Mouse (Mus musculus) hindbrain, embryonic 13.5 days (tissue): ENCODE measurements around the gene Ccdc78. TPM values are rescaled to one million over a fixed set of nuclear protein-coding genes. Genes with fewer than 3 reads are reported as not detected.

Source experiments
- ATAC-seq: fragments of 200-750 bp; cut with Nextera tagmentation; 2 replicates; pipeline ENCODE4 v1.8.0; 2017; ENCODE audit warnings: moderate TSS enrichment; ENCODE audit not compliant: low FRiP score
- H3K27ac ChIP-seq: fragments of 300-500 bp; sonication (generic); 2 replicates; pipeline ENCODE4 v1.5.1; 2015; ENCODE audit warnings: inconsistent platforms, mild to moderate bottlenecking, moderate library complexity
- H3K27me3 ChIP-seq: fragments of 300-500 bp; sonication (generic); 2 replicates; pipeline ENCODE4 v1.6.1; 2015; ENCODE audit warnings: mild to moderate bottlenecking, inconsistent platforms
- H3K36me3 ChIP-seq: fragments of 300-500 bp; sonication (generic); 2 replicates; pipeline ENCODE4 v1.6.1; 2015; ENCODE audit warnings: mild to moderate bottlenecking, inconsistent platforms
- H3K4me1 ChIP-seq: fragments of 300-500 bp; sonication (generic); replicated peaks from 2 replicates; pipeline ENCODE4 v1.6.1; 2015; ENCODE audit warnings: inconsistent platforms
- H3K4me2 ChIP-seq: fragments of 300-500 bp; sonication (generic); 2 replicates; pipeline ENCODE4 v1.6.1; 2015; ENCODE audit warnings: inconsistent platforms, mild to moderate bottlenecking, moderate library complexity
- H3K4me3 ChIP-seq: fragments of 300-500 bp; sonication (generic); 2 replicates; pipeline ENCODE4 v1.5.1; 2015; ENCODE audit warnings: mild to moderate bottlenecking, inconsistent platforms
- H3K9ac ChIP-seq: fragments of 300-500 bp; sonication (generic); 2 replicates; pipeline ENCODE4 v1.6.1; 2015; ENCODE audit warnings: mild to moderate bottlenecking, inconsistent platforms
- H3K9me3 ChIP-seq: fragments of 300-500 bp; sonication (generic); 2 replicates; pipeline ENCODE4 v1.6.1; 2016; ENCODE audit warnings: inconsistent platforms
- WGBS: fragments of 180-500 bp; shearing (Covaris S2); methylation state at CpG from one replicate; pipeline ENCODE4 v1.1.7; 2015; 5-methylcytosine and 5-hydroxymethylcytosine counted together
- polyA plus RNA-seq: library from polyadenylated mRNA; unstranded; fragments of >200 nt; fragmentation: Nextera tagmentation; extraction: Ambion mirVana; gene quantifications from 2 replicates; pipeline ENCODE4 v1.2.1, GENCODE M21; 2015

Ccdc78 gene
- polyA plus RNA-seq, 1 experiment from 2014 or later: 0.16 TPM

GRCm38 (mm10) chr17:25757691-25758090 lies 28.7 kb upstream of the Ccdc78 start:
- H3K4me2 ChIP-seq: no peak overlapping the region
- H3K4me1 ChIP-seq: no peaks in the 10 kb centered on the region
- H3K4me3 ChIP-seq: no peak overlapping the region
- H3K27me3 ChIP-seq: peaks cover 43% of the 10 kb centered on the region
- no peak overlapping the region for H3K9ac ChIP-seq
- no peak overlapping the region for H3K27ac ChIP-seq
- no peaks in the 10 kb centered on the region for H3K9me3 ChIP-seq
- no peak for ATAC-seq
- no peaks in the 10 kb centered on the region for H3K36me3 ChIP-seq
- WGBS: 75% methylated on average over 3 of the region's 3 CpGs

DNA sequence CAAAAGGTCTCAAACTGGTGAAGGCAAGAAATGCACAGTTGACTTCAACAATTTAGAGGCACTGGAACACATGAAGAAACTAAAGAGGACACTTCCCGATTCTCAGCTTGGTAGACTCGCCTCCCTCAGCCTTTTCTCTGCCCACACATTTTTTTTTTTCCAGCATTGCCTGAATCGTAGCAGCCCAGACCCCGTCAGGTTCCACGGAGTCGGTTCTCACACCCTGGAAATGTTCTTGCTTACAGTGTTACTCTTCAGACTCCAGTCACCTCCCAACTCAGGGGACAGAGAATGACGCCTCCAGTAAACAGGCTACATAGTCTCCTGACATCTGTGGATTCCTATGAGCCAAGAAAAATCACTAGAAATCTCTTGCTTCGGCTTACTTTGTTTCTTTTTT lies 26.2 kb upstream of the Ccdc78 start:
- Histone ChIP-seq H3K9me3 (no peaks in the 10 kb centered on the region), H3K4me1 (no peaks in the 10 kb centered on the region), H3K9ac (no peak overlapping the region), H3K27me3 (peaks cover 28% of the 10 kb centered on the region), H3K4me2 (no peak overlapping the region), H3K27ac (no peak overlapping the region), H3K36me3 (no peaks in the 10 kb centered on the region), H3K4me3 (no peak overlapping the region)
- ATAC-seq: no peak
- WGBS: 81% methylated on average over 8 of the region's 8 CpGs

GRCm38 (mm10) chr17:25761561-25761970 lies 24.8 kb upstream of the Ccdc78 start:
- Histone ChIP-seq H3K4me2 (no peak overlapping the region), H3K9ac (no peak overlapping the region), H3K4me3 (no peak overlapping the region), H3K27ac (no peak overlapping the region), H3K36me3 (no peaks in the 10 kb centered on the region), H3K27me3 (peaks cover 30% of the 10 kb centered on the region), H3K4me1 (peaks cover 3% of the 10 kb centered on the region; the same call in 1 of the 2 replicates), H3K9me3 (no peaks in the 10 kb centered on the region)
- 42% methylated on average over 4 of the region's 4 CpGs for WGBS
- no peak for ATAC-seq

DNA sequence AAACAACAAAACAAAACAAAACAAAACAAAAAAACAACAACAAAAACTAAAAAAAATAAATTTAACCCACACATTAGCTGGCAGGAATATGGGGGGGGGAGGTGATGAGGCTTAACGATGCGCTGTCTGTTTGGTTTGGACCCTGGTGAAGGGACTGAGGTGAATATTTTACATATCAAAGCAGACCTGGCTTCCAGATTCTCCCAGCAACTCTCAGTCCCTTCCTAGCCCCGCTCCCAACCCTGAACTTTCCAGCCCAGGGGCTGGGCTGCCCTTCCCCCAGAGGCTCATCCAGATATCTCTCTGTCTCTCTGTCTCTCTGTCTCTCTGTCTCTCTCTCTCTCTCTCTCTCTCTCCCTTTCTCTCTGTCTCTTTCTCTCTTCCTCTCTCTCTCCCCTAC lies 23.8 kb upstream of the Ccdc78 start:
- WGBS: 35% methylated on average over 3 of the region's 3 CpGs
- Histone ChIP-seq H3K36me3 (no peaks in the 10 kb centered on the region), H3K9ac (no peak overlapping the region), H3K27me3 (peaks cover 33% of the 10 kb centered on the region), H3K4me2 (no peak overlapping the region), H3K4me1 (peaks cover 3% of the 10 kb centered on the region; the same call in 1 of the 2 replicates), H3K27ac (no peak overlapping the region), H3K9me3 (no peaks in the 10 kb centered on the region), H3K4me3 (no peak overlapping the region)
- no peak for ATAC-seq

GRCm38 (mm10) chr17:25765886-25766285 lies 20.5 kb upstream of the Ccdc78 start:
- no peaks in the 10 kb centered on the region for H3K36me3 ChIP-seq
- peaks cover 35% of the 10 kb centered on the region for H3K27me3 ChIP-seq
- no peak overlapping the region for H3K4me2 ChIP-seq
- no peak for ATAC-seq
- no peak overlapping the region for H3K4me3 ChIP-seq
- H3K9me3 ChIP-seq: no peaks in the 10 kb centered on the region
- H3K4me1 ChIP-seq: peaks cover 3% of the 10 kb centered on the region; the same call in 1 of the 2 replicates
- no peak overlapping the region for H3K27ac ChIP-seq
- no peak overlapping the region for H3K9ac ChIP-seq
- WGBS: 42% methylated on average over 5 of the region's 5 CpGs

DNA sequence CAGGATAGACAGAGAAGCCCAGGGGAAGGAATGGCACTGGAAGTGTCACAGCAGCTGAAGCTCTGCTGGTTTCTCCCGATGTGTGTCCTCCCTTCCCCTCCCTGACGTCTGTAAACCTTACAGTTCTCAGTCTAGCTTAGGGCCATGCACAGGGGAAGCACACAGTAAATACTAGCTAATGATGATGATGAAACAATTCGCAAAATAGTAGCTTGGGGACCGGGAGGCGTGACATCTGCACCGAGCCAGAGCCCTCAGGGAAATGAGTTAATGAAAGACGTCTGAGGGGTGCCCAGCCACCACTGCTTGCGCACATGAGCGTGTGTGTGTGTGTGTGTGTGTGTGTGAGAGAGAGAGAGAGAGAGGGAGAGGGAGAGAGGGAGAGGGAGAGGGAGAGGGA lies 17.0 kb upstream of the Ccdc78 start:
- Histone ChIP-seq H3K27ac (no peak overlapping the region), H3K4me2 (no peak overlapping the region), H3K4me3 (no peak overlapping the region), H3K9ac (no peak overlapping the region), H3K4me1 (peaks cover 9% of the 10 kb centered on the region), H3K36me3 (no peaks in the 10 kb centered on the region), H3K27me3 (peaks cover 32% of the 10 kb centered on the region), H3K9me3 (no peaks in the 10 kb centered on the region)
- ATAC-seq: no peak
- 60% methylated on average over 9 of the region's 9 CpGs for WGBS

DNA sequence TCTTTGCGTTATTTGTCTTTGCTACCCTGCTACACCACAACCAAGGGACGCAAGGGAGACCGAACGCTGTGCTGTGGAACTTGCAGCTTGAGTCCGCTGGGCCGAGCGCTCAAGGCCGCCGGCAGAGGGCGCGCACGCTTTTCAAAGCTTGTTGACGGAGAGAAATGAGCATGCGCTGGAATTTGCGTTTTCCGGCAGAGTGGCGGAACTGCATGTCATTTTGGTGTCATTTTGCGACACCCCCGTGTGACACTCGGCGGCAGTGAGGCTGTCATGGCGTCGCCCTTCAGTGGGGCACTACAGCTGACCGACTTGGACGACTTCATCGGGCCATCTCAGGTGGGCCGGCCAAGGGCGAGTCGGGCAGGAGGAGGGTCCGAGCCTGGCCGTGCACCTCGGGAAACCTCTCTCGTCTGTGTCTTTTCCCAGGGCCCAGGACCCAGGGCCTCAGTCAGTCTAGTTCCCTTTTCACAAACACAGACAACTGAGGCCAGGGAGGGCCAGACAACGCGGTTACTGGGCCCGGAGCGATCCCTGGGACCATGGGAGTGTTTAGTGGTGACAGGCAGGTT lies 12.7 kb upstream of the Ccdc78 start, which contains the start of gene Narfl:
Gene Narfl (plus strand): TSS at position 228 of the 572 bp plus-strand sequence.
- Histone ChIP-seq H3K4me1 (peaks cover 13% of the 10 kb centered on the region), H3K4me3 (peak within 1 kb of the TSS; percentile 78), H3K36me3 (peaks cover 20% of the 10 kb centered on the region), H3K4me2 (peak within 1 kb of the TSS; percentile 89), H3K9ac (peak within 1 kb of the TSS; percentile 89), H3K9me3 (no peaks in the 10 kb centered on the region), H3K27me3 (peaks cover 7% of the 10 kb centered on the region), H3K27ac (0 out of 2 replicates have a peak within 1 kb of the TSS, but pooled peaks have one; percentile 55)
- WGBS: under 1% methylated on average over 37 of the region's 37 CpGs
- peak; percentile 88 for ATAC-seq

- Histone ChIP-seq H3K9ac (no peak overlapping the region), H3K36me3 (peaks cover 33% of the 10 kb centered on the region), H3K4me2 (no peak overlapping the region), H3K4me1 (peaks cover 13% of the 10 kb centered on the region), H3K27me3 (no peaks in the 10 kb centered on the region), H3K27ac (no peak overlapping the region), H3K4me3 (no peak overlapping the region), H3K9me3 (no peaks in the 10 kb centered on the region)
- no peak for ATAC-seq
- WGBS: 84% methylated on average over 10 of the region's 10 CpGs
Observed at GRCm38 (mm10) chr17:25775318-25776062, 10.9 kb upstream of the Ccdc78 start.

DNA sequence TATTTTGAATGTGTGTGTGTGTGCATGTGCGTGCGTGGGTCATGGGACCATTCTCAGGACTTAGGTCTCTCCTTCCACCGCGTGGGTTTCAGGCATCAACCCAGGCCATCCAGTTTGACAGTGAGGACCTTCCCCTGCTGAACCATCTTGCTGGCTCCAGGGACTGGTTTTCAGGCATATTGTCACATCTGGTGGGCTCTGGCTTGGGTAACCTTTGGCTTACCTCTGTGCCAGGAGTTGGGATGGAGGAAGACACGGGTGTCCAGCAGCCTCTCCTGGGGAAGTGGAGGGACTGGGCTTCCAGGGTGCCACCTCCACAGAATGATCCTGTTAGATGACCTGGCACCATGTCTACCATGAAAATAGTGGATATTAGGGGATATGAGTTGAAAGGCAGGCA lies 8.4 kb upstream of the Ccdc78 start:
- no peaks in the 10 kb centered on the region for H3K27me3 ChIP-seq
- no peak for ATAC-seq
- H3K4me2 ChIP-seq: no peak overlapping the region
- 97% methylated on average over 5 of the region's 5 CpGs for WGBS
- no peak overlapping the region for H3K27ac ChIP-seq
- no peaks in the 10 kb centered on the region for H3K9me3 ChIP-seq
- H3K4me3 ChIP-seq: no peak overlapping the region
- no peak overlapping the region for H3K9ac ChIP-seq
- peaks cover 57% of the 10 kb centered on the region for H3K36me3 ChIP-seq
- H3K4me1 ChIP-seq: peaks cover 16% of the 10 kb centered on the region

GRCm38 (mm10) chr17:25781339-25781738 lies 5.0 kb upstream of the Ccdc78 start:
- Histone ChIP-seq H3K9ac (no peak overlapping the region), H3K4me2 (no peak overlapping the region), H3K9me3 (no peaks in the 10 kb centered on the region), H3K4me3 (no peak overlapping the region), H3K27ac (no peak overlapping the region), H3K36me3 (peaks cover 71% of the 10 kb centered on the region), H3K4me1 (peaks cover 31% of the 10 kb centered on the region), H3K27me3 (no peaks in the 10 kb centered on the region)
- 87% methylated on average over 6 of the region's 6 CpGs for WGBS
- no peak for ATAC-seq

- no peak overlapping the region for H3K27ac ChIP-seq
- 0 out of 2 replicates have a peak overlapping the region, but pooled peaks have one; percentile 74 for H3K4me3 ChIP-seq
- no peaks in the 10 kb centered on the region for H3K9me3 ChIP-seq
- H3K36me3 ChIP-seq: peaks cover 65% of the 10 kb centered on the region
- H3K9ac ChIP-seq: peak overlapping the region; percentile 88
- ATAC-seq: no peak
- WGBS: 66% methylated on average over 7 of the region's 7 CpGs
- H3K4me1 ChIP-seq: peaks cover 31% of the 10 kb centered on the region
- H3K27me3 ChIP-seq: no peaks in the 10 kb centered on the region
- 0 out of 2 replicates have a peak overlapping the region, but pooled peaks have one; percentile 13 for H3K4me2 ChIP-seq
Observed at GRCm38 (mm10) chr17:25783086-25783485, 3.3 kb upstream of the Ccdc78 start.

GRCm38 (mm10) chr17:25783861-25784574 lies 2.4 kb upstream of the Ccdc78 start:
- Histone ChIP-seq H3K4me1 (peaks cover 31% of the 10 kb centered on the region), H3K4me3 (peak overlapping the region; percentile 74), H3K4me2 (peak overlapping the region; percentile 90), H3K9me3 (no peaks in the 10 kb centered on the region), H3K9ac (peak overlapping the region; percentile 88), H3K27ac (peak overlapping the region; percentile 91; the same call in 1 of the 2 replicates), H3K36me3 (peaks cover 62% of the 10 kb centered on the region), H3K27me3 (no peaks in the 10 kb centered on the region)
- ATAC-seq: no peak
- 86% methylated on average over 15 of the region's 15 CpGs for WGBS
